Mouse (Mus musculus) hindbrain, postnatal 0 days (tissue): ENCODE data around the gene Wdr5. TPM values are rescaled to one million over a fixed set of nuclear protein-coding genes. Genes with fewer than 3 reads are reported as not detected.
"Not testable (repeated sequence)": the region's sequence is repeated elsewhere in the genome, so short reads cannot be mapped to it uniquely, and the experiment has no call there.

Source experiments
- ATAC-seq: fragments of 200-750 bp; cut with Nextera tagmentation; 2 replicates; pipeline ENCODE4 v1.8.0; 2017; ENCODE audit warnings: mild to moderate bottlenecking, moderate TSS enrichment, moderate library complexity
- DNase-seq: peaks from one replicate; pipeline ENCODE4 v3.0.0-alpha.2; 2015; ENCODE audit warnings: low spot score
- H3K27ac ChIP-seq: fragments of 300-500 bp; sonication (generic); 2 replicates; pipeline ENCODE4 v1.5.1; 2014; ENCODE audit warnings: mild to moderate bottlenecking
- H3K27me3 ChIP-seq: fragments of 300-500 bp; sonication (generic); 2 replicates; pipeline ENCODE4 v1.6.1; 2014; ENCODE audit warnings: low read length, mixed read lengths; ENCODE audit not compliant: insufficient read depth
- H3K36me3 ChIP-seq: fragments of 300-500 bp; sonication (generic); 2 replicates; pipeline ENCODE4 v1.6.1; 2014; ENCODE audit warnings: low read length, mixed read lengths; ENCODE audit not compliant: insufficient read depth
- H3K4me1 ChIP-seq: fragments of 300-500 bp; sonication (generic); 2 replicates; pipeline ENCODE4 v1.6.1; 2014; ENCODE audit warnings: antibody characterized with exemption, low read length, mixed read lengths; ENCODE audit not compliant: insufficient read depth
- H3K4me2 ChIP-seq: fragments of 300-500 bp; sonication (generic); 2 replicates; pipeline ENCODE4 v1.6.1; 2014; ENCODE audit warnings: low read depth, mild to moderate bottlenecking, low read length, moderate library complexity, mixed read lengths
- H3K4me3 ChIP-seq: fragments of 300-500 bp; sonication (generic); 2 replicates; pipeline ENCODE4 v1.5.1; 2014; ENCODE audit warnings: low read length
- H3K9ac ChIP-seq: fragments of 300-500 bp; sonication (generic); replicated peaks from 2 replicates; pipeline ENCODE4 v1.6.1; 2014; ENCODE audit warnings: mild to moderate bottlenecking, low read length, moderate library complexity, mixed read lengths
- H3K9me3 ChIP-seq: fragments of 300-500 bp; sonication (generic); 2 replicates; pipeline ENCODE4 v1.6.1; 2016; ENCODE audit warnings: low read length, mixed read lengths
- CTCF ChIP-seq: IDR thresholded peaks from 2 replicates; pipeline ENCODE4 v1.5.1; 2016; ENCODE audit warnings: antibody characterized with exemption, control low read depth, low read depth
- WGBS: fragments of 180-500 bp; shearing (Covaris S2); extraction: QIAGEN DNeasy Blood & Tissue Kit; methylation state at CpG from one replicate; pipeline ENCODE4 v1.1.7; 2014; 5-methylcytosine and 5-hydroxymethylcytosine counted together
- polyA plus RNA-seq: library from polyadenylated mRNA; unstranded; fragments of >200 nt; fragmentation: Nextera tagmentation; extraction: Ambion mirVana; gene quantifications from 2 replicates; pipeline ENCODE4 v1.2.1, GENCODE M21; 2015
- total RNA-seq: library from RNA; depleted of rRNA; stranded (reverse); fragments of >200 nt; gene quantifications from 2 replicates; pipeline ENCODE4 v1.2.3, GENCODE M21; 2014

The Wdr5 gene
- total and polyA plus RNA-seq, 2 experiments from 2014 or later: 35.1 to 51.9 TPM

GRCm38 (mm10) chr2:27513861-27514260 lies 1.1 kb upstream of the Wdr5 start:
- ATAC-seq (no peak), DNase-seq (no peak)
- Histone ChIP-seq H3K4me1 (peaks cover 18% of the 10 kb centered on the region), H3K9me3 (no peaks in the 10 kb centered on the region), H3K9ac (peak overlapping the region; percentile 87), H3K27me3 (no peaks in the 10 kb centered on the region), H3K4me2 (peak overlapping the region; percentile 70), H3K4me3 (peak overlapping the region; percentile 84), H3K27ac (peak overlapping the region; percentile 86), H3K36me3 (no peaks in the 10 kb centered on the region)
- TF ChIP-seq CTCF: no peak
- 66% methylated on average over 5 of the region's 5 CpGs for WGBS

DNA sequence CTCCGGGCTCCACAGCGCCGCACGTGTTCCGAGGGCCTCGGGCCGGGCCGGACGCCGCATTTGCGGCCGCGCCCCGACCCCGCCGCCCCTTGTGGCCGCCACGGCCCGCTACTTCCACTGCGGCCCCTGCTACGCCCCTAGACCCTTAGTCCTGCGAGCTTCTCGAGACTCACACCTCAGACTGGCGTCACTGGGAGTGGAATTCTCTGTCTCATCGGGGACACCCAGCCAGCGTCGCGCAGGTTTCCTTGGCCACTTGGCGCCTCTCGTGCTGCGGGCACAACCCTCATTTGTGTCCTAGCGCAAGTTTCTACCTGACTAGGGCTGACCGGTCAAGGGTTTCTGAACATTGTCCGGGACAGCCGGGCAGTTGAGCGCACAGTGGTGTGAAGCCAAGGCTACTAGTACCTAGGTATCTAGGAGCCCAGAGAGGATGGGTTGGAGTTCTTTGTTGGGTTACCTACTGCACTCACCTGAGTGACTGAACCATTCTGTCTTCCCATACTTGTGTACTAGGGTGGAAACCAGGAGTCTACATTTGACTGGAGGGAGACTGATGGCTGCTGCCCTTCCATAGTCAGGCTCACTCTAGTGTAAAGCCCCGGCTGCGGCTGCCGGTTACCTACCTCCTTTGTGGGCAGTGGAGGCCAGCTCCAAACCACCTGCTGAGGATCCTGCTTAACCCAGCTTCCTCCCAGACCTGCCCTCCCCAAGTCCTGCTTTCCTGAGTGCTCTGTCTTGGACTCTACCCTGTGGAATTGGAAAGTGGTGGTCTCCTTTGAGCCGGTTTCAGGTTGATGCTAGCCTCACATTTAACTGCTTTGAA lies 597 bp downstream of the Wdr5 start:
- no peak for TF ChIP-seq CTCF
- H3K4me2 ChIP-seq: peak overlapping the region; percentile 70
- peaks cover 18% of the 10 kb centered on the region for H3K4me1 ChIP-seq
- no peaks in the 10 kb centered on the region for H3K27me3 ChIP-seq
- peak overlapping the region; percentile 84 for H3K4me3 ChIP-seq
- peak; percentile 67 for ATAC-seq
- WGBS: under 1% methylated on average over 37 of the region's 40 CpGs
- H3K36me3 ChIP-seq: peaks cover 10% of the 10 kb centered on the region
- DNase-seq: no peak
- H3K9me3 ChIP-seq: no peaks in the 10 kb centered on the region
- H3K27ac ChIP-seq: peak overlapping the region; percentile 86
- peak overlapping the region; percentile 87 for H3K9ac ChIP-seq

GRCm38 (mm10) chr2:27516289-27516688 lies 1.3 kb downstream of the Wdr5 start:
- DNase-seq (no peak), ATAC-seq (no peak)
- no peak for TF ChIP-seq CTCF
- Histone ChIP-seq H3K4me2 (peak overlapping the region; percentile 70), H3K4me3 (peak overlapping the region; percentile 84), H3K9ac (peak overlapping the region; percentile 87), H3K36me3 (peaks cover 18% of the 10 kb centered on the region), H3K27ac (no peak overlapping the region), H3K9me3 (no peaks in the 10 kb centered on the region), H3K4me1 (peaks cover 18% of the 10 kb centered on the region), H3K27me3 (no peaks in the 10 kb centered on the region)
- WGBS: 13% methylated on average over 1 of the region's 1 CpGs

- peak; percentile 20 for DNase-seq
Measured at GRCm38 (mm10) chr2:27518283-27518682, 3.3 kb downstream of the Wdr5 start.

DNA sequence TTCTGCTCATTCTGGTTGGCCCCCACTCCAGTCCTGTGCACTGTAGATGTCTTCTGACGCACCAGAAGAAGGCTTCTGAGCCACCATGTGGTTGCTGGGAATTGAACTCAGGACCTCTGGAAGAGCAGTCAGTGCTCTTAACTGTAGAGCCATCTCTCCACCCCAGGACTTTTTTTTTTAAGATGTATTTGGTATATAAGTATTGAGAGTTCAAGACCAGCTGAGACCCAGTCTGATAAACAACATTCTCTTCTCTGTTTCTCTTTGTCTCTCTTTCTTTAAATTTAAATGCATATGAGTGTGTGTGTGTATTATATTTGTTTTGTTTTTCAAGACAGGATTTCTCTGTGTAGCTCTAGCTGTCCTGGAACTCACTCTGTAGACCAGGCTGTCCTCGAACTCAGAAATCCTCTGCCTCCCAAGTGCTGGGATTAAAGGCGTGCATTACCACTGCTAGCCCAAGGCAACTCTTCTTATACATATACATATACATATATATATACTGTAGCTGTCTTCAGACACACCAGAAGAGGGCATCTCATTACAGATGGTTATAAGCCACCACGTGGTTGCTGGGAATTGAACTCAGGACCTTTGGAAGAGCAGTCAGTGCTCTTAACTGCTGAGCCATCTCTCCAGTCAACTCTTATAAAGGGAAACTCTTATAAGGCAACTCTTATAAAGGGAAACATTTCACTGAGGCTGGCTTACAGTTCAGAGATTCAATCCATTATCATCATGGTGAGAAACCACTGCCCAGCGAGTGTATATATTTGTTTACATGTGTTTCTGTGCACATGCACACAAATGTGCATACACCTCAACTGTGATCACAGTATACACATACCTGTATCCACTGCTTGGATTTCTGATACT lies 23.7 kb downstream of the Wdr5 start:
- peak overlapping the region; percentile 58 for H3K4me2 ChIP-seq
- not testable (repeated sequence) for H3K4me1 ChIP-seq, DNase-seq, H3K9ac ChIP-seq, H3K27me3 ChIP-seq, ATAC-seq, H3K9me3 ChIP-seq
- peak; percentile 13; the same call in 1 of the 2 replicates for TF ChIP-seq CTCF
- H3K36me3 ChIP-seq: peaks cover 24% of the 10 kb centered on the region
- peak overlapping the region; percentile 41; the same call in 1 of the 2 replicates for H3K4me3 ChIP-seq
- peak overlapping the region; percentile 91 for H3K27ac ChIP-seq
- 61% methylated on average over 5 of the region's 5 CpGs for WGBS

More at GRCm38 (mm10) chr2:27518283-27518682, 3.3 kb downstream of the Wdr5 start:
- ATAC-seq: no peak
- H3K27ac ChIP-seq: no peak overlapping the region
- H3K27me3 ChIP-seq: no peaks in the 10 kb centered on the region
- peaks cover 18% of the 10 kb centered on the region for H3K4me1 ChIP-seq
- 87% methylated on average over 3 of the region's 3 CpGs for WGBS
- peaks cover 32% of the 10 kb centered on the region for H3K36me3 ChIP-seq
- H3K9me3 ChIP-seq: no peaks in the 10 kb centered on the region
- TF ChIP-seq CTCF: peak; percentile 69
- H3K9ac ChIP-seq: no peak overlapping the region
- H3K4me3 ChIP-seq: no peak overlapping the region
- no peak overlapping the region for H3K4me2 ChIP-seq

DNA sequence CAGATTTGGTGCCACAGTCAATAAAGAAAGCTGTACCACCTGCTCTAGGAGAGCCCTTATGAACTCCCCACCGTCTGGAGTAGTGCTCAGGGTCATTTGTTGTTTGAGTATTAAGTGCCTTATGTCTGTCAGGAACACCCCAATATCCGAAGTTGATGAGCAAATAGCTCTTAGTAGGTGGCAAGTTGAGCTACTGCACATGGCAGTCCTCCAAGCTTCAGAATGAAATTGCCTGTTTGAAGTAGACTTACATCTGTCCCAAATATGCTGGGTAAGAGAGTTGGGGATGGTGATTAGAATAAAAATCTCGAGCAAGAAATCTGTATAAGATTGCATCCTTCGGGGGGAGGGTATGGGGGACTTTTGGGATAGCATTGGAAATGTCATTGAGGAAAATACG lies 24.4 kb downstream of the Wdr5 start:
- H3K4me3 ChIP-seq: peak overlapping the region; percentile 41; the same call in 1 of the 2 replicates
- no peak for TF ChIP-seq CTCF
- peaks cover 7% of the 10 kb centered on the region for H3K4me1 ChIP-seq
- WGBS: 14% methylated on average over 5 of the region's 5 CpGs
- H3K27me3 ChIP-seq: no peaks in the 10 kb centered on the region
- peak overlapping the region; percentile 58 for H3K4me2 ChIP-seq
- H3K9ac ChIP-seq: no peak overlapping the region; the same call in 1 of the 2 replicates
- H3K9me3 ChIP-seq: no peaks in the 10 kb centered on the region
- ATAC-seq (no peak), DNase-seq (peak; percentile 46)
- peak overlapping the region; percentile 91 for H3K27ac ChIP-seq
- peaks cover 18% of the 10 kb centered on the region for H3K36me3 ChIP-seq
